Mouse (Mus musculus) gonadal fat pad, adult 2 months (tissue): ENCODE measurements around the gene Dap3. TPM values are rescaled to one million over a fixed set of nuclear protein-coding genes. Genes with fewer than 3 reads are reported as not detected.
"Not testable (repeated sequence)": the region's sequence is repeated elsewhere in the genome, so short reads cannot be mapped to it uniquely, and the experiment has no call there.

Source experiments
- DNase-seq: peaks from one replicate; pipeline ENCODE4 v3.0.0-alpha.2; 2012; ENCODE audit warnings: low read depth
- polyA plus RNA-seq: library from polyadenylated mRNA; depleted of rRNA; stranded (reverse); fragments of >200 nt; gene quantifications from 2 replicates; pipeline ENCODE4 v1.2.3, GENCODE M21; 2012; rRNA removed

Gene Dap3
- polyA plus RNA-seq, 1 experiment, result 49.2 TPM

DNA sequence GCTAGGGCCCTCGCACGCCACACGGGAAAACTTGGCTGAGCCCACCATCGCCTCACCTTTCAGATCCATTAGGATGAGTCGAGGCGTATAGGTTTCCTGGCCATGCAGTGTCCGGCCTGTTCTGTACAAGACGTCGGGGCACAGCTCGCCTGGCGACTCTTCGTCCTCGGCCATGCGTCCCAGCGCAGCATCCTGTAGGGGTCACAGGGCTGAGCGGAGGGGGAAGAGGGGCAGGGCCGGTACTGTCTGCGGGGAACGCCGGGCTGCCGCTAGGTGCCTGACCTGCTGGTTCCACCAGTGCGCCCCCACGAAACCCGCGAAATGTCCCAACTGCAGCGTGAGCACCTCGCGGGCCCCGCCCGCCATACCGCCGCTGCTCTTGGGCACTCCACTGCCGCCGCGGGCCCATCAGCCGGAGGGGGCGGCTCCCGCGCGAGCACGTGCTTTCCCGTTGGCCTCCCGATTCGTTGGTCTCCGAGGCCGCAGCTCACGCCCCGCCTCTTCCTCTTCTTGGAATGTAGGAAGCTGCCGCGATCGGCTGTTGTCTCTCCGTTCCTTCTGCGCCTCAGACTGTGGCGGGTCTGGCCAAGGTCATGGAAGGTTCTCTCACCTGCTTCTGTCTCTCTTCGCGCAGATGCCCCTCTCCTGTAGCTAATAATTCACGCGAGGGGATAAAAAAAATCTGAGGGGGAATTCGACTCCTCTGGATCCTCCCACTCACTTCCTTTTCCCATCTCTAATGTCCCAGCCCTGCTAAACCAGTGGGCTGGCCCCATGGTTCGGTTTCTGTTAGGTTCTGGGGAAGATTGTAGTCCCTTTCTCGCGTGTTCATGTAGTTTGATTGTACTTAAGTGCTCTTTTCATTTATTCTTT is 37.2 kb downstream of the Dap3 start, which contains the start of gene Msto1:
Gene Msto1, minus strand, starts transcription at position 489 of the 873 bp plus-strand sequence.
- peak; percentile 38 for DNase-seq

DNA sequence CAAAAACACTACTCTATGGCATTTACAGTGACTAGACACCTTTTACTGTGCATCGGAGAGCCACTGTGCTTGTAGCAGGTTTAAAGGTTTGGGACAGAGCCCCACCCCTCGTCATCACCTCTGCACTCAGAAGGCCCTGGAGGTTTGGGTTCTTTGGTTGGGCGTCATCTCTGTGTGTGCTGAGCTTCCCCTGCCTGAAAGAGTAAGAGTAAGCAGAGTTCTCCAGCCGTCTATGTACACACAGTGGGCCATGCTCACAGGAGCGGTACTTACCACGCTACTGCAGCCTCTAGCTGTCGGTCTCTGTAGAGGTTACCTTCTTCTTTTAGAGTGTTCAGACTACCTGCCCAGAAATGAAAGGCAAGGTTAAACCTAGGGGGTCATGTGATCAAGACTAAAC is 38.4 kb downstream of the Dap3 start:
- DNase-seq, result no peak

DNA sequence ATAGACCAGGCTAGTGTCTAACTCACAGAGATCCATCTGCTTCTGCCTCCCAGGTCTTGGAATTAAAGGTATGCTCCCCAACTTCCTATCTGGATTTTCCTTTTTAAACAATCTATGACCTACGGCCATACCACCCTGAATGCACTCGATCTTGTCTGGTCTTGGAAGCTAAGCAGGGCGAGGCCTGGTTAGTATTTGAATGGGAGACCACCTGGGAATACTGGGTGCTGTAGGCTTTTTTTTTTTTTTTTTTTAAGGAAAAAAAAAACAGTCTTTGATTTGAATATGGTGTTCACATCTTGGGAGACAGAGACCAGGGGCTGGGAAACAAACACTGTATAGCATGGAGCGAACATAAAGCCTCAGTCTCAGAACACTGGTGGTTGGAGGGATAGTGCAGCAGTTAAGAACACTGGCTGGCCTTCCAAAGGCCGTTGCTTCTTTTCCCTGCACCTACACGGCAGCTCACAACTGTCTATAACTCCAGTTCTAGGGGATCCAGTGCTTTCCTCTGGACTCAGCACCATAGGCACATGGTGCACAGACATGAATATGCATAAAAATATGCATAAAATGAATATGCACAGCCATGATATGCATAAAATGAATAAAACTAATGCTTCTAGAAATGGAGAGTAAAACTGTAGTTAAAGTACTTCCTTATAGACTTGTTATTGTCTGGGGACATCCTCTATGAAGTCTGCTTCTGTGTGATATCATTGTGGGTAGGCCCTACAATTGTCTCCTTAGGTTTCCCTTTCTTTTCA is 44.4 kb downstream of the Dap3 start:
- DNase-seq, result no peak

DNA sequence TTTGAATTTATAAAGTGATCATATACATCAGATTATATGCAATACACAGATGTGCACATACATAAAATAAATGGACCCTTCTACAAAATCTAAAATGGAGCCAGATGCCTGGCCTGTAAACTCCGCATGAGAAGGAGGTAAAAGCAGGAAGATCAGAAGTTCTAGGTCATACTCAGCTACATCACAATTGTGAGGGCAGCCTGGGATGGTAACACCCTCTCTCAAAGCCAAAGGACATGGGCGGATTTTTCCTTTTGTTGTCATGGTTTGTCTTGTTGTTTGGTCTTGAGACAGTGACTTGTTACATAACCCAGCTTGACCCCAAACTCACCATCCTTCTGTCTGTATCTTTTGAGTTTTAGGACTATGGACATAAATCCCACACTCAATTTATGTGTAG is 45.2 kb downstream of the Dap3 start:
- no peak for DNase-seq

DNA sequence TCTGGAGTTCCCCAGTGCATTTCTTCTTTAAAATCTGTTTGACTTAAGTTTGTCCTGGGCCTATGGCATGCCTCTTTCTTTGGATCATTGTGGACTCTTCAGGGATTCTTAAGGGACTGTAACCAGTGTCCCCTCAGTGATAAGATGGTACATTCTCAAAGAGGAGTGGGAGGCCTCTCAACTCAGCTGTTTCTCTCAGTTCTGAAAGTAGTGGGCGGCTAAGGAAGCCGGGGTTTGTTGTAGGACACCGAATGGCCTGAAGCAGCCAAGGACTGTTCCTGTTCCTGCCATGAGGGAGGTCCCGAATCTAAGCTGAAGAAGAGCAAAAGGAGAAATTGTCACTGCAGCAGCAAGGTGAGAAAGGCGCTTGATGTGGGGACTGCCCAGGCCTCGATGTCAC is 45.8 kb downstream of the Dap3 start:
- DNase-seq, result no peak

DNA sequence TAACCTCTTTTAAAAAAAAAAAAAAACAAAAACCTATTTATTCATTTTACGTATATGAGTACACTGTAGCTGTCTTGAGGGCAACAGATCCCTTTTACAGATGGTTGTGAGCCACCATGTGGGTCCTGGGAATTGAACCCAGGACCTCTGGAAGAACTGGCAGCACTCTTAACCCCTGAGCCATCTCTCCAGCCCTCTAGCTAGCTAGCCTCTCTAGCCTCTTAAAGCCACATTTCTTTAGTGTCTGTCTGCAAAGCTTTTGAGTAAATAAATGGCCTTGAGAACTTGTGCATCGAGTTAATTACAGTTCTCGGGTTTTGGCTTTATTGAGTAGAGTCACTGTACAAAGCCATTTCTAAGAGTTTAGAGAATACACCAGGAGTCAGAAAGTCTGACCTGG is 46.2 kb downstream of the Dap3 start:
- DNase-seq, result no peak

DNA sequence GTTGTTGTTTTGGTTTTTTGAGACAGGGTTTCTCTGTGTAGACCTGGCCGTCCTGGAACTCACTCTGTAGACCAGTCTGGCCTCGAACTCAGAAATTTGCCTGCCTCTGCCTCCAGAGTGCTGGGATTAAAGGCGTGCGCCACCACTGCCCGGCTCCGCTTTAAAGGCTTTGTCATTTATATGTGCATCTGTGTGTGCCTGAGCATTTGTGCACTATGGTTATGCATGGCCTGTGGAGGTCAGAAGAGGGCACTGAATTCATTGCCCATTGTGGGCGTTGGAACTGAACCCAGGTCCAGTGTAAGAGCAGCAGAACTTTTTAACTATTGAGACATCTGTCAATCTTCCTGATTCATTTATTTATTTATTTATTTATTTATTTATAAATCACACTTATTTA is 58.0 kb downstream of the Dap3 start:
- DNase-seq, result not testable (repeated sequence)

DNA sequence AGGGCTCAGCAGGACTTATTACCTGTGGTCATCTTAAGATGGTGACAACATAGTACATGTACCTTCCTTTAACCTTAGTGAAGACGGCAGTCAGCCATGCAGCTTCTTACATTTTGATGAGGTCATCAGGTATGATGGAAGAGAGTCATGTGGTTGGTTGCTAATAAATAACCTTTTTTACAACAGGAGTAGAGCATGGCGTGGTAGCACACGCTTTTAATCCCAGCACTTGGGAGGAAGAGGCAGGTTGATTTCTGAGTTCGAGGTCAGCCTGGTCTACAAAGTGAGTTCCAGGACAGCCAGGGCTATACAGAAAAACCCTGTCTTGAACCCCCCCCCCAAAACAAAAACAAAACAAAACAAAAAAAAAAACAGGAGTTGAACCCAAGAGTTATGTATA is 68.4 kb downstream of the Dap3 start:
- not testable (repeated sequence) for DNase-seq

Other genes starting within 250 kb of the Dap3 start
- 46.8 and 54.2 TPM in 2 replicates for gene Rit1, start 234.3 kb downstream of the Dap3 start, polyA plus RNA-seq
- gene Syt11, start 176.0 kb downstream of the Dap3 start, polyA plus RNA-seq, result 5.6 and 7.2 TPM in 2 replicates
- gene Gon4l, start 116.0 kb downstream of the Dap3 start, polyA plus RNA-seq, result 13.3 and 14.3 TPM in 2 replicates
- gene Msto1, start 37.2 kb downstream of the Dap3 start, polyA plus RNA-seq, result 33.3 and 40.3 TPM in 2 replicates
- 10.8 and 11.8 TPM in 2 replicates for gene Ash1l, start 559 bp downstream of the Dap3 start, polyA plus RNA-seq
- 38.4 and 45.6 TPM in 2 replicates for gene Rusc1, start 142.1 kb upstream of the Dap3 start, polyA plus RNA-seq
- gene Gm43738, start 149.9 kb upstream of the Dap3 start, polyA plus RNA-seq, result not detected in 2 replicates
- gene Fdps, start 150.8 kb upstream of the Dap3 start, polyA plus RNA-seq, result 187 and 221 TPM in 2 replicates
- 6.5 and 10.3 TPM in 2 replicates for gene Pklr, start 185.0 kb upstream of the Dap3 start, polyA plus RNA-seq
- gene Hcn3, start 209.0 kb upstream of the Dap3 start, polyA plus RNA-seq, result 0.77 and 1.1 TPM in 2 replicates
- gene Clk2, start 213.6 kb upstream of the Dap3 start, polyA plus RNA-seq, result 67.9 and 68.0 TPM in 2 replicates
- 105 and 120 TPM in 2 replicates for gene Scamp3, start 226.3 kb upstream of the Dap3 start, polyA plus RNA-seq
- 12.9 and 14.1 TPM in 2 replicates for gene Fam189b, start 232.0 kb upstream of the Dap3 start, polyA plus RNA-seq